Comparison of ENCODE assay signal across 10 mouse cellular contexts in the genomic region with DNA sequence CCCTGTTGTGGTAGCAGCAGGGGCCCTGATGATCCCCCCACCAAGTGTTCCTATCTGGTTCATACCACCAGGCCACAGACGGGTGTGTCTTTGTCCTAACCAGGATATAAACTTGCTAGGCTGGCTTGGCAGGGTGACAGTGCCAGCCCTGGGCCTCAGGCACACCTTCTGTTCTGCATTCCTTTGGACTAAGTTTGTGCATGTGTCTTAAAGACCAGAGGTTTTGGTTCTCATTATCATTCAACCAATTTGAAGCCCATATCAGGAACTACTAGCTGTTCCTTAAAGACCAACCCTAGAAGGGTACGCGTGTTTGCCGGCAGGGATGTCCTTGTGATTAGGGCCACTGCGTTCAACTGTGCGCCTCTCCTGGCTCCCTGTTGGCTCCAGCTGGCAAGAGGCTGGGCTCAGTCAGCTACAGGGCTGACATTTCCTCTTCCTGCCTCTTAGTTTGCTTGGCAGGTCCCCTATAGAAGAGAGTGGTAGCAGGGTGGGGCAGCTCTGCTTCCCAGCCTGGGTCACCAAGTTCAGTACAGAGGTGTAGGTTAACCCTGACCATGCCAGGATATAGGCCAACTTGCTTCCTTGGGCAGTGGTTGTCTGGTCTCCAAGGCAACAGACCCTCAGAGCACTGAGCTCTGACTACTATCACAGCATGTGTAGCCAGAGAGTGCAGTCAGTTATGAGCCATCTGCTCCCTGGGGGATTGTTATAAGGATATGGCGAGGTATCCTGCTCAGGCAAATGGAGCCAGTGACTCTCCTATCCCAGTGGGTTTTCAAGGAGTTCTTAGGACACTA. TPM values are rescaled to one million over a fixed set of nuclear protein-coding genes. Genes with fewer than 3 reads are reported as not detected.
DNase-seq lines count a peak whose midpoint lies in the region; ATAC-seq and TF ChIP-seq lines count a peak whose summit lies in the region.
"Had no signal": no experiment of that assay in that cellular context is flagged by ENCODE, and none has a peak within 500 bp of the region (broad histone marks: within the 10 kb centered on the region; RNA-seq: fewer than 3 reads in every experiment).

No protein-coding gene starts in this region.

- ATAC-seq in neural tube, embryonic 15.5 days (ENCODE audit: low FRiP score), result no peak

- no peak overlapping the region for H3K4me2 ChIP-seq in neural tube, embryonic 15.5 days
- peak overlapping the region; percentile 27 for H3K4me2 ChIP-seq in myocyte (ENCODE audit: low read depth)
- H3K4me2 ChIP-seq: limb, embryonic 13.5 days had no signal

- H3K27me3 ChIP-seq in neural tube, embryonic 15.5 days (replicated peaks), result peaks cover 42% of the 10 kb centered on the region
- peaks cover 24% of the 10 kb centered on the region for H3K27me3 ChIP-seq in myocyte (ENCODE audit: control insufficient read depth, insufficient read depth, insufficient read length)
- peaks cover 59% of the 10 kb centered on the region for H3K27me3 ChIP-seq in midbrain, embryonic 10.5 days (ENCODE audit: low read depth, poor library complexity, severe bottlenecking)

- no peak overlapping the region for H3K9ac ChIP-seq in neural tube, embryonic 15.5 days (replicated peaks)
- H3K9ac ChIP-seq: limb, embryonic 13.5 days had no signal

- H3ac ChIP-seq in myocyte (ENCODE audit: control insufficient read depth, insufficient read length), result no peak overlapping the region

- TF ChIP-seq POLR2A in myocyte (IDR thresholded peaks at IDR 0.05; ENCODE audit: insufficient read length, low read depth), result no peak

- H3K9me3 ChIP-seq in neural tube, embryonic 15.5 days (replicated peaks), result no peaks in the 10 kb centered on the region
- H3K9me3 ChIP-seq in midbrain, embryonic 10.5 days (replicated peaks), result no peaks in the 10 kb centered on the region
- H3K9me3 ChIP-seq: limb, embryonic 13.5 days had no signal

- no peaks in the 10 kb centered on the region for H3K79me2 ChIP-seq in myocyte (ENCODE audit: control insufficient read depth, insufficient read depth)

- peaks cover 48% of the 10 kb centered on the region for H3K4me1 ChIP-seq in neural tube, embryonic 15.5 days
- peaks cover 22% of the 10 kb centered on the region for H3K4me1 ChIP-seq in midbrain, embryonic 10.5 days

- no peak overlapping the region for H3K4me3 ChIP-seq in neural tube, embryonic 15.5 days (replicated peaks)
- H3K4me3 ChIP-seq in myocyte, result no peak overlapping the region
- no peak overlapping the region for H3K4me3 ChIP-seq in midbrain, embryonic 10.5 days
- H3K4me3 ChIP-seq: limb, embryonic 13.5 days had no signal

- peaks cover 30% of the 10 kb centered on the region for H3K36me3 ChIP-seq in neural tube, embryonic 15.5 days
- peaks cover 25% of the 10 kb centered on the region for H3K36me3 ChIP-seq in myocyte (ENCODE audit: control insufficient read depth, insufficient read depth)
- peaks cover 46% of the 10 kb centered on the region for H3K36me3 ChIP-seq in midbrain, embryonic 10.5 days

- WGBS in neural tube, embryonic 15.5 days, result 51% methylated on average over 7 of the region's 7 CpGs
- WGBS in midbrain, embryonic 10.5 days, result 63% methylated on average over 7 of the region's 7 CpGs

- DNase-seq in cerebellum, adult 11 months, result peak; percentile 44
- no peak for DNase-seq in cerebellum, postnatal 4 days (ENCODE audit: low spot score in 2 of 2)
- no peak for DNase-seq in neural tube, embryonic 10.5 days (ENCODE audit: extremely low spot score, low spot score)
- DNase-seq in kidney, postnatal 14 days, result peak; percentile 51
- DNase-seq in midbrain, embryonic 10.5 days (ENCODE audit: low spot score), result no peak
- DNase-seq in ovary, postnatal 14 days (ENCODE audit: low spot score), result no peak
- DNase-seq: adrenal gland, postnatal 10 days had no signal

- H3K27ac ChIP-seq in neural tube, embryonic 15.5 days (replicated peaks), result 0 out of 2 replicates have a peak overlapping the region, but pooled peaks have one; percentile 4
- no peak overlapping the region for H3K27ac ChIP-seq in midbrain, embryonic 10.5 days (replicated peaks)
- H3K27ac ChIP-seq: limb, embryonic 13.5 days had no signal

TF ChIP-seq in myocyte, 11 proteins besides CTCF, POLR2A, EP300 and RAD21:
- TF ChIP-seq POLR2AphosphoS2 (IDR thresholded peaks at IDR 0.05; ENCODE audit: insufficient read length, low read depth) (peak; percentile 24), REST (IDR thresholded peaks at IDR 0.05; ENCODE audit: insufficient read depth, insufficient read length) (no peak), MYOG (IDR thresholded peaks at IDR 0.05; ENCODE audit: control insufficient read depth in 1 of 3, insufficient read depth in 1 of 3, insufficient read length in 2 of 3, low read depth in 2 of 3) (peak in 1 of 3 experiments; percentile 73), MAX (IDR thresholded peaks at IDR 0.05; ENCODE audit: low read depth) (no peak), CEBPB (IDR thresholded peaks at IDR 0.05; ENCODE audit: insufficient read depth, poor library complexity, severe bottlenecking) (no peak), E2F4 (IDR thresholded peaks at IDR 0.05; ENCODE audit: insufficient read depth) (no peak), USF1 (IDR thresholded peaks at IDR 0.05; ENCODE audit: low read depth) (no peak), TCF3 (IDR thresholded peaks at IDR 0.05; ENCODE audit: insufficient read length, low read depth) (no peak), SRF (IDR thresholded peaks at IDR 0.05; ENCODE audit: control insufficient read depth, insufficient read length, low read depth) (no peak), MYOD1 (IDR thresholded peaks at IDR 0.05; ENCODE audit: control insufficient read depth in 1 of 3, insufficient read length in 2 of 3, low read depth in 2 of 3) (no peak)

RNA-seq across cellular contexts. Expression of a gene that starts 0.9 kb away (rescaled TPM):
- polyA plus RNA-seq in neural tube, embryonic 15.5 days (2015; fragmentation: Nextera tagmentation; extraction: Ambion mirVana), result not detected in 2 replicates
- polyA plus RNA-seq in myocyte (2012; fragmentation: generic; extraction: Trizol), result 0.40 TPM
- polyA plus RNA-seq in midbrain, embryonic 10.5 days (2016; fragmentation: Nextera tagmentation; extraction: Ambion mirVana), result not detected in 2 replicates
- polyA plus RNA-seq: limb, embryonic 13.5 days had no signal

RNA-seq across cellular contexts. Expression of a gene that starts 2.7 kb away (rescaled TPM):
- polyA plus RNA-seq in neural tube, embryonic 15.5 days (2015; fragmentation: Nextera tagmentation; extraction: Ambion mirVana), result 0.22 and 0.26 TPM in 2 replicates
- 1.6 TPM for polyA plus RNA-seq in myocyte (2012; fragmentation: generic; extraction: Trizol)
- not detected in 2 replicates for polyA plus RNA-seq in midbrain, embryonic 10.5 days (2016; fragmentation: Nextera tagmentation; extraction: Ambion mirVana)
- polyA plus RNA-seq: limb, embryonic 13.5 days had no signal

RNA-seq across cellular contexts. Expression of a gene that starts 14.8 kb away (rescaled TPM):
- 125 and 129 TPM in 2 replicates for polyA plus RNA-seq in neural tube, embryonic 15.5 days (2015; fragmentation: Nextera tagmentation; extraction: Ambion mirVana)
- polyA plus RNA-seq in myocyte (2012; fragmentation: generic; extraction: Trizol), result 97.9 TPM
- 141 and 153 TPM in 2 replicates for polyA plus RNA-seq in midbrain, embryonic 10.5 days (2016; fragmentation: Nextera tagmentation; extraction: Ambion mirVana)

RNA-seq across cellular contexts. Expression of a gene that starts 14.8 kb away (rescaled TPM):
- polyA plus RNA-seq in neural tube, embryonic 15.5 days (2015; fragmentation: Nextera tagmentation; extraction: Ambion mirVana), result 177 and 183 TPM in 2 replicates
- 106 TPM for polyA plus RNA-seq in myocyte (2012; fragmentation: generic; extraction: Trizol)
- polyA plus RNA-seq in midbrain, embryonic 10.5 days (2016; fragmentation: Nextera tagmentation; extraction: Ambion mirVana), result 243 and 252 TPM in 2 replicates

RNA-seq across cellular contexts. Expression of a gene that starts 24.6 kb away (rescaled TPM):
- polyA plus RNA-seq in neural tube, embryonic 15.5 days (2015; fragmentation: Nextera tagmentation; extraction: Ambion mirVana), result 14.8 and 16.3 TPM in 2 replicates
- polyA plus RNA-seq in myocyte (2012; fragmentation: generic; extraction: Trizol), result 5.5 TPM
- 7.5 and 7.8 TPM in 2 replicates for polyA plus RNA-seq in midbrain, embryonic 10.5 days (2016; fragmentation: Nextera tagmentation; extraction: Ambion mirVana)

Comparison
In these comparisons a context has a peak if more than half of its experiments do, and no peak if none do; other contexts are left out.
1. DNase-seq: peak in cerebellum, adult 11 months (single experiment) and kidney, postnatal 14 days (single experiment); none in cerebellum, postnatal 4 days (0 of 2), neural tube, embryonic 10.5 days (single experiment), midbrain, embryonic 10.5 days (single experiment) and ovary, postnatal 14 days (single experiment).